Mouse (Mus musculus): ENCODE data around the gene Pon1.
"Not testable (repeated sequence)": the region's sequence is repeated elsewhere in the genome, so short reads cannot be mapped to it uniquely, and the experiment has no call there.

The Pon1 gene

GRCm38 (mm10) chr6:5193693-5194092, at the start of gene Pon1:
Pon1 (minus strand) TSS chr6:5193946.
- DNase-seq (ENCODE audit: low spot score) = no peak

GRCm38 (mm10) chr6:5238799-5239198, 45.1 kb upstream of the Pon1 start:
- DNase-seq (ENCODE audit: low spot score) = no peak

- DNase-seq (ENCODE audit: low spot score) = no peak
Observed at GRCm38 (mm10) chr6:5237510-5237909, 43.8 kb upstream of the Pon1 start.

GRCm38 (mm10) chr6:5236843-5237371, 43.2 kb upstream of the Pon1 start:
- no peak for DNase-seq (ENCODE audit: low spot score)

GRCm38 (mm10) chr6:5234563-5234962, 40.8 kb upstream of the Pon1 start:
- DNase-seq (ENCODE audit: low spot score) = no peak

- DNase-seq (ENCODE audit: low spot score) = no peak
Observed at GRCm38 (mm10) chr6:5233812-5234211, 40.1 kb upstream of the Pon1 start.

- no peak for DNase-seq (ENCODE audit: low spot score)
Observed at GRCm38 (mm10) chr6:5232022-5232421, 38.3 kb upstream of the Pon1 start.

GRCm38 (mm10) chr6:5230261-5230660, 36.5 kb upstream of the Pon1 start:
- no peak for DNase-seq (ENCODE audit: low spot score)

GRCm38 (mm10) chr6:5223551-5223950, 29.8 kb upstream of the Pon1 start:
- not testable (repeated sequence) for DNase-seq (ENCODE audit: low spot score)

GRCm38 (mm10) chr6:5222080-5222479, 28.3 kb upstream of the Pon1 start:
- no peak for DNase-seq (ENCODE audit: low spot score)

- DNase-seq (ENCODE audit: low spot score) = no peak
Observed at GRCm38 (mm10) chr6:5218190-5218589, 24.4 kb upstream of the Pon1 start.

GRCm38 (mm10) chr6:5207817-5208216, 14.1 kb upstream of the Pon1 start:
- DNase-seq (ENCODE audit: low spot score) = no peak

GRCm38 (mm10) chr6:5199916-5200315, 6.2 kb upstream of the Pon1 start:
- DNase-seq (ENCODE audit: low spot score) = no peak

GRCm38 (mm10) chr6:5199376-5199905, 5.7 kb upstream of the Pon1 start:
- no peak for DNase-seq (ENCODE audit: low spot score)

GRCm38 (mm10) chr6:5198590-5198989, 4.8 kb upstream of the Pon1 start:
- DNase-seq (ENCODE audit: low spot score) = no peak

- DNase-seq (ENCODE audit: low spot score) = no peak
Observed at GRCm38 (mm10) chr6:5190761-5191160, 3.0 kb downstream of the Pon1 start.

- DNase-seq (ENCODE audit: low spot score) = no peak
Observed at GRCm38 (mm10) chr6:5189507-5189906, 4.2 kb downstream of the Pon1 start.

- DNase-seq (ENCODE audit: low spot score) = no peak
Observed at GRCm38 (mm10) chr6:5188938-5189337, 4.8 kb downstream of the Pon1 start.

GRCm38 (mm10) chr6:5188036-5188435, 5.7 kb downstream of the Pon1 start:
- DNase-seq (ENCODE audit: low spot score) = no peak

- DNase-seq (ENCODE audit: low spot score) = no peak
Observed at GRCm38 (mm10) chr6:5187586-5187985, 6.2 kb downstream of the Pon1 start.

- DNase-seq (ENCODE audit: low spot score) = no peak
Observed at GRCm38 (mm10) chr6:5186229-5186950, 7.4 kb downstream of the Pon1 start.

- DNase-seq (ENCODE audit: low spot score) = no peak
Observed at GRCm38 (mm10) chr6:5180645-5181044, 13.1 kb downstream of the Pon1 start.

- DNase-seq (ENCODE audit: low spot score) = no peak
Observed at GRCm38 (mm10) chr6:5179189-5179588, 14.6 kb downstream of the Pon1 start.
